Mouse (Mus musculus): ENCODE results near the gene Olfr374.

Olfr374 gene

DNA sequence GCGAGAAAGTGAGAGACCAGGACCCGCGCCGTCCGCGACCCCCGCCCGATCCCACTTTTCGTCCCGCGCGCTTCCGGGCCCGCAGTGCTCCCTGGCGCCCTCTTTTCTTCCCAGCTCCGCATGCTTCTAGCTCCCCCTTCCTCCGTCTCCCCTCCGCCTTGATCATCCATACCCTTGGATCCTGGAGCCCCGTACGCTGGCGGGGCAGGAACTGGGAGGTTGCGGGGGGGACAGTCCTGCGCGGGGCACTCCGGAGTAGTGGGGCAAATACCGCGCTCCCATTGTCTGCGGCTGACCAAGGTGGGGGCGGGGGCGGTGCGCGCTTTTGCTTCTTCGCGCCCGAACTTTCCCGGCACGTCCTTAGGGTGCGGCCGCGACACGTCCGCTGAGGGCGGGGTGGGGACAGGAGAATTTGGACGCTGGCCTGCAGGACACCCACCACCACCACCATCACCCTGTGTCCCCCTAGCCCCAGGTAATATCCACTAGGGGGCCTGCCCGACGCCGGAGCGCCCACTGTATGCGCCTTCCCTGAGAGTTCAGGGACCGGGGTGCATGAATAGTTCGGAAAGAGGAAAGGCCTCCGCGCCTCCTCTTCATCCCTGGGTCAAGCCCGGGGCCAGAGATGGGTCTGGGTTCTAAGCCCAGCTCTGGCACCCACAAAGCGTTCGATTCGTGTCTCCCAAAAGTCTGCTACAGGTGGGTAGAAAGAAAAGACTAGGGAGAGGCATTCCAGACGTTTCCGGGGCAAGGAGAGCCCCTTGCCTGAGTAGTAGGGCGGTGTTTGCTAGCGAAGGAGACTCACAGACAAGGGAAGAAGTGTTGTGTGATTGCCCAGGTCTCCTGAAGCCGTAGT lies 28.8 kb downstream of the Olfr374 start:
- peak; percentile 61 to 72 for DNase-seq (ENCODE audit: low spot score in 2 of 2)

DNA sequence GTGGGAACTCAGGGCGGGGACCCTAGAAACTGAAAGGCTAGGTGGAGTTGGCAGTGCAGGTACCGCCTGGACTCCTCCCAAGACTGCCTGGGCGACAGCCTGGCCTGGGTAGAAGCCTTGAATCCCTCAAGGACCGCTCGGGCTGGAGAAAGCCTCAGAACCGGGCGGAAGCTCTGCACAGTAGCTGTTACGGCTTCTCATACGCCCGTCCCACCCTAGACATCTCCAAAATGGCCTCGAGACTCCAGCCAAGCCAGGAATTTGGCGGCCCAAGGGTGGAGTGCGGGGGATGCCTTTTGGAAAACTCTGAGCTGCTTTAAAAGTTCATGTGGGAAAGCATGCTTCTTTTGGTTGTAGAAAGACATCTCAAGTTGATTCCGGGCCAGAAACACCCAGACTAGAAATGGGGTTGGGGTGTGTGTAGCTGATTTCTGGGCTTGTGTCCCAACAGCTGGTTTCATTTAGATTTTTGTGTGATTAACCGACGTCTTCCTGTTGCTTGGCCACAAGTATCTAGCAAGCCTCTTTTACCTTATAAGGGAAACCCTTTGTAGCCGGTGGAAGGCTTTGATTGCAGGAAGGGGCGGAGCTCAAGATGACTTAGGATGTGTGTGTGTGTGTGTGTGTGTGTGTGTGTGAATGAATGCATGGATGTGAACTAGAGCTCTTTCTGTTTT lies 29.6 kb downstream of the Olfr374 start:
- DNase-seq (ENCODE audit: low spot score in 2 of 2), result peak; percentile 82 to 91

DNA sequence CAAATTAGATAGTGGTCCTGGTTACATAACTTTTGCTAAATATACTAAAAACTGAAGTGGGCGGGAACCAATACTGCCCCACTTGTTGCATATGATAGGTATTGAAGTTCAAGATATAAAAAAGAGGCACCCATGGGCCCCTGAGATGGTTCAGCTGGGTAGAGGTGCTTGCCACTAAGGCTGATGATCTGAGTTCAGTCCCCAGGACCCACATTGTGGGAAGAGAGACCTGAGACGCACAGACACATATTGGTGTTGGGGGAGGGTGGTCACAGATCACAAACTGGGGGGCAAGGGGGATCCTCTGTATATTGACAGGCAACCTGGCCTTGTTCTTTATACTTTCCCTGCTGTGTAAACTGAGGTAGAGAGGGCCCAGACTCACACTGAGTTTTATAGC lies 30.6 kb downstream of the Olfr374 start:
- DNase-seq (ENCODE audit: low spot score in 2 of 2), result no peak

DNA sequence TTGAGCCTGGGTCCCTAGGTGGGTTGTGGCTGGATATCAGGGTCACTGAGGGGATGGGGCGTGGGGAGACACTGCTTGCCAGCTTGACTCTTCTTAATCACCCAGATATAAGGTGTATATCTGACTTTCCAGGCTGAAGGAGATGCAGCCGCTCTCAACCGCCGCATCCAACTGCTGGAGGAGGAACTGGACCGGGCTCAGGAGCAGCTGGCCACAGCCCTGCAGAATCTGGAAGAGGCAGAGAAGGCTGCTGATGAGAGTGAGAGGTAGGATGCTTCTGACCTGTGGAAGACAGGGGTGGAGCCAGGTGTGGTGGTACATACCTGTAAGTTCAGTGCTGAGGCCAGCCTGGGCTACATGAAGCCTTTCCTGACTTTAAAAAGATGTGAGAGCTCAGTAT lies 31.6 kb downstream of the Olfr374 start:
- DNase-seq (ENCODE audit: low spot score in 2 of 2), result no peak

DNA sequence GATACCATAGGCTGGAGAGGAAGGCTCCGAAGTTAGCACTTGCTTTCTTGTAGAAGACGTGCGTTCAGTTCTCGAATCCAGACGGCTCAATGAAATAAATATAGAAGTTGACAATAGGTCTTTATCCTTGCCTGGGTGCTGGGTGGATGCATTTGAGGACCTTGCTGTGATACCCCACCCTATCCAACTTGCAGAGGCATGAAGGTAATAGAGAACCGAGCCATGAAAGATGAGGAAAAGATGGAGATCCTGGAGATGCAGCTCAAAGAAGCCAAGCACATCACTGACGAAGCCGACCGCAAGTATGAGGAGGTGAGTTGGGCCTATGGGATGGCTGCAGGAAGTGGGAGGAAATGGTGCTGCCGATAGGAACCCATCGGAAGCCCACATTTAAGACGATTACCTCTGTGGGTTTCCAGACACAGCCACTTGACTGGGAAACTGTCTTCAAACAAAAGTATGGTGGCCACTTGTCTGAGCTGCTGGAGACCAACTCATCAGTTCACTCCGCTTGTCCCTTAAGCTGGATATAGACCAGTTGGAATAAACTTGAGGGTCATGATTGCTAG lies 36.5 kb downstream of the Olfr374 start:
- DNase-seq (ENCODE audit: low spot score in 2 of 2), result no peak

DNA sequence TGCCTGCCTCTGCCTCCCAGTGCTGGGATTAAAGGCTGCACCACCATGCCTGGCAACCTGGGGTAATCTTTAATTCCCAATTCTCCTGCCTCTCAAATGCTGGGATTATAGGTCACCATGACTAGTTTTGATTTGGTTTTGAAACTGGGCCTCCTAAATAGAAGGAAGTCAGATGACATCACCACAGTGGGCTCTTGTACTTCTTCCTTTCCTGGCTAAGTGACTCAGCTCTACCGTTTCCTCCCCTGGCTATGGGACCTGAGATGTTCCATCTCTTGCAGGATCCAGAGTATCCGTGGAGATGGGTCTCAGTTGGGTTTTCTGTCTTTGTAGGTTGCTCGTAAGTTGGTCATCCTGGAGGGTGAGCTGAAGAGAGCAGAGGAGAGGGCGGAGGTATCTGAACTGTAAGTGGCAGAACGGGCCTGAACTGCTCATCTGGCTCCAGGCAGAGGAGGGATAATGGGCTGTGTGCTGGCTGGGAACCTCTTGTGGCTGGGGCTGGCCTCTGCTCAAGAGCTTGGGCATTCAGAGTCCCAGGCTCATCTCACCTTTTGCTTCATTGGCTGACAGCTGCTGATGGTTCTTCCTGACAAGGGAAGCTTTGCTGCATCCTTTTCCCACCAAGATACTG lies 37.6 kb downstream of the Olfr374 start:
- DNase-seq (ENCODE audit: low spot score in 2 of 2), result no peak

DNA sequence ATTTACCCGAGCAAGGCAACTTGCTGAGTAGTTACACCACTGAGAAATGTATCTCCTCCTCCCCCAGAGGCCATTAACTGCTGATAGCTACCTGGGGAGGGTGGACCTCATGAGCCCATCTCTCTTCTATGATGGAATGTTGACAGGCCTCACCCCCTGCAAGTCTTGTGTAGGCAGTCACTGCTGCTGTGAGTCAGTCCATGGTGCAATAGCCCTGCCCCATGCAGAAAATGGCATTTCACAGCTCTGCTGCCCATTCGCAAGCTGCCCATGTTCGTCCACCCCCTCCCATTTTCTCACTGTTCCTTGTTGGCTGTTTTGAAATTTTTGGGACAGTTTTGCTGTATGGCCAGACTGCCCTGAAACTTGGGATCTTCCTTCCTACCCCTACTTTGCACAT lies 38.7 kb downstream of the Olfr374 start:
- no peak for DNase-seq (ENCODE audit: low spot score in 2 of 2)

DNA sequence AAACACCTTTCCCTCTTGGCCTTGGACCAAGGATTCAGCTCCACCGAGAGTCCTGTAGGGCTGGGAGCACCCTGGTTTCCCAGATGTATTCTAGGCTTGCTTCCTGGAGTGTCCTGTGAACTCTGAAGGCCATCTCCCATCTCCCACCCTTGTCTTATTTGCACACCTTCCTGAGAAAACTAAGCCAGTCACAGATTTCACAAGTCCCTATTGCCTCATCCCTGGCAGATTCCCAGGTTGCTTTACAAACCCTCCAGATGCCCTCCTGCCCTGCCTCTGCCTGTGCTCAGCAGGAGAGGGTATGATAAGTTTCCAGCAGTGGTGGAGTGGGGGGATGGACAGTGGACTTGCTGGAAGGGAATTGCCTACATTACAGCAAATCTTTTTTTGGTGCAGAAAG lies 39.2 kb downstream of the Olfr374 start:
- DNase-seq (ENCODE audit: low spot score in 2 of 2), result no peak

GRCm38 (mm10) chr8:72146556-72146955 lies 39.7 kb downstream of the Olfr374 start:
- DNase-seq (ENCODE audit: low spot score in 2 of 2), result no peak

DNA sequence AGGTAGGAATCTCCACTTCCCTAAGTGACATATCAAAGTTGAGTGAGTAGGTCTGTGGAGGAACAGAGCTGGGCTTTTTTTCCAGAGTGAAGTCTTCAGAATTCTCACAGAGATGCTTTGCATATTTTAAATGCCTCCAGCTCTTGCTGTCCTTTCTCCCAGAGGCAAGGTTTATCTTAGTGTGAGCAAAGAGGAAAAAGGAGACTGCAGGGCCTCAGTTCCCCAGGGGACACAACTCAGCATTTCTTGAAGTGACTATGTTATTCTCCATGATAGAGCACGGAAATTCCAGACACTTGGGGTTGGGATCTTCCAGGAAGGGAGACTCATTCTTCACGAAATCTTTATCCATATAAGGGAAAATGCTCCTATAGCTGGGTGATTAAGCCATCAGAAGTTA lies 40.4 kb downstream of the Olfr374 start:
- DNase-seq (ENCODE audit: low spot score in 2 of 2), result no peak

DNA sequence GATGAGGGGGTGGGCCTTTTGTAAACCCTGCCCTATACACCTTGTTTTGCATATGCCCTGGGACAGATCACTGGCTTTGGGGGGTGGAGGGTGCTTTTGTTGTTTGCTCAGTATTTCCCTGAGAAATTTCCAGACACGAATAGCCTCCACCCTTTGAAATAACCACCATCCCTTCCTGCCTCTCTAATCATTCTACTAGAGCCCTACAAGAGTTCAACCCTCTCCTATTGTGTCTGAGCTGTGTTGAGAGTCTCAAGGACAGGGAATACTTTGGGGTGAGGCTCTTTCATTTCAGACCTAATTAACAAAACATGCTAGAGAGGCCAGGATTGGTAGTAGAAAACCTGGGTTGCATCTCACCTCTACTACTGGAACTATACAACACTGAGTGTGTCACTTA lies 42.2 kb downstream of the Olfr374 start:
- no peak for DNase-seq (ENCODE audit: low spot score in 2 of 2)

DNA sequence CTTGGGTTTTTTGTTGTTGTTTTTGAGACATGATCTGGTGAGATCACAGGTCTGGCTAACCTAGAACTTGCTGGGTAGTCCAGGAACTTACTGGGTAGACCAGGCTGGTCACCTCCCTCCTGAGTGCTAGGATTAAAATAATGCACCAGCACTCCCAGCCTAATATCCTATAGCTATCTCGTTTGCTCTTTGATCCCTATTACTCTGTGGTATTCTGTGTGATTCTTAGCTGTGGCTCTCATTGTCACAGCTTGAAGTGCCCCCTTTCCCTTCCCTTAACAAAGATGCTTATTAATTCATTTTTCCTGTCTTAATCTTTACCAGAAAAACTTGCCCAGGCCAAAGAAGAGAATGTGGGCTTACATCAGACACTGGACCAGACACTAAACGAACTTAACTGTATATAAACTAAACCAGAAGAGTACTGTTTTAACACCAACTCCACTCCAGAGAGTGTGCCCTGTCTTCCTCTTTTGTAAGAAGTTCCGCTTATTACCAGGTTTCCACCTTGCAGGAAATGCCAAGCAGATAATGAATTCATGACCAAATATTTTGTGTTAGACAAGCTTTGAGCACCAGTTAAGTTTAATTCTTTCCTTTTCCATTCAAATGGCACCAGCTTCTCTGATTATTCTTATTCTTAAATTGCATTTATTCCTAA lies 44.7 kb downstream of the Olfr374 start:
- no peak for DNase-seq (ENCODE audit: low spot score in 2 of 2)

GRCm38 (mm10) chr8:72153382-72153781 lies 46.5 kb downstream of the Olfr374 start:
- no peak for DNase-seq (ENCODE audit: low spot score in 2 of 2)

DNA sequence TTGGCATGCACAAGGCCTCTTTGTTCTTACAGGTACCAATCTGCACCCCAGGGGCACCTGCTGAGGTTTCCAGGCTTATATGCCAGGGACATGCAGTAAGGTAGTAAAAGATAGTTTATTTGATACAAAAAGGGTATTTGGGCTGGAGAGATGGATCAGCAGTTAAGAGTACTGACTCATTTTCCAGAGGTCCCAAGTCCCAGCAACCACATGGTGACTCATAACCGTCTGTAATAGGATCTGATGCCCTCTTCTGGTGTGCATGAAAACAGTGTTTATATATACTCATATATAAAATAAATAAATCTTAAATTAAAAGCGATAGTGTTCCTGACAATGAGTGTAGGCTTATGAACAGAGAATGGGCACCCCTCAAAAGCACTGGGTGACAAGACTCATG lies 51.3 kb downstream of the Olfr374 start:
- DNase-seq (ENCODE audit: low spot score in 2 of 2), result no peak

DNA sequence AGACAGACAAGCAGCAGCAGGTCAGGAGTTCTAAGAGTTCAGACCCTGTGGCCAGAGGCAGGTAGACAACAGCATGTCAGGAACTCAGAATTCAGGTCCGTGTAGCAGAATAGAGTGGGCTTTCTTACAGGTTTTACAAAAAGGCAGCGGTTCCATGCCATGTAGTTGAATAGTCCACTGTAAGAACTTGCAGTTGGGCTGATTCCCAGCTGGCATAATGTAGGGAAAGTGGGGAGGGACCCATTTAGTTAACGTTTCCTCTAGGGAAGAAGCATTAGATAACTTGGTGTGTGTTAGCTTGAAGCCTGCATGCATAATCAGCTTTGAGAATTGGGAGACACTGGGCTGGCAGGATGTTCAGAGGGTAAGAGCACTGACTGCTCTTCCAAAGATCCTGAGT lies 51.9 kb downstream of the Olfr374 start:
- DNase-seq (ENCODE audit: low spot score in 2 of 2), result no peak

GRCm38 (mm10) chr8:72160007-72160406 lies 53.2 kb downstream of the Olfr374 start:
- DNase-seq (ENCODE audit: low spot score in 2 of 2), result no peak

DNA sequence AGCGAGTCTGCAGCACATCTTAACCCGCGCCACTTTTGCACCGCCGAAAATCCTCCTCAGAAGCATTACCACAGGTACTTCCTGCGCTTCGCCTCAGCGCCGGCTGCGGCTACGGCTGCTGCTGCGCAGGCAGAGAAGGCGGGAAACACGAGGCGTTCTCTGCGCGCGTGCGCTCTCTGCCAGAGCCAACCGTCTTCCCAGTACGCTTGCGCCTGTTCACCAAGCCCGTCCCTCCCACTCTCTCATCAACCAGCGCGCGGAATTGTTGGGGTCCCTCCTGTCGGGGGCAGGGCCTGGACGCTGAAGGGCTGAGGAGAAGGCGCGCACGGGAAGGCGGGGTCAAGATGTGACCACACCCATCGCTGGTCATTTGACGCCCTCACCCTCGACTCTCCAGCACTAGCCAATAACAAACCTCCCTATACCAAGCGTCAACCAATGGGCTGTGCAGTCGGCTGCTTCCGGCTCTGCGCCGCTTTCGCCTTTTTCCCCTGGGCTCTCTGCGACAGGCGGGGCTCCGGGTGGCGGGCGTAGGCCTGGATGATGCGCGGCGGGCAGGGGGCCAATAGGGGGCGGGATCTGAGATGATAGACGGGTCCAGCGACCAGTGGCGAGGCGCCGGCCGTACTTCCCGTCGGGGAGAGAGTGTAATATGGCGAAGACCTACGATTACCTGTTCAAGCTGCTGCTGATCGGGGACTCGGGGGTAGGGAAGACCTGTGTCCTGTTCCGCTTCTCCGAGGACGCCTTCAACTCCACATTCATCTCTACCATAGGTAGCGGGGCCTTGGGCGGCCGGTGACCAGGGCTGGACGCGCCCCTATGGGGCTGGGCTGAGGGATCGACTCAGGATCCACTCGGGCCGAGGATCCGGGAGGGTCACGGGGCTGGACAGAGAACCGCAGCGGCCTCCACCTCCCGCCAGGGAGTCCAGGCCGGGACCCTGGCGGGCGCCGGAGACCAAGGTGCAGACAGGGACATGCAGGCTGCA lies 54.2 kb downstream of the Olfr374 start, which contains the start of gene Rab8a:
TSS of gene Rab8a (plus strand) at position 494 of the 991 bp plus-strand sequence.
- peak; percentile 100 for DNase-seq (ENCODE audit: low spot score in 2 of 2)

GRCm38 (mm10) chr8:72162821-72163220 lies 56.0 kb downstream of the Olfr374 start:
- peak; percentile 30 to 32 for DNase-seq (ENCODE audit: low spot score in 2 of 2)
